Mouse (Mus musculus): ENCODE measurements at regions not wholly inside any gene's neighbourhood (a gene's known extent, or its start where the extent isn't known, plus 50 kb on each side); places are given as distances from the start of the nearest gene placed in this dataset.

GRCm38 (mm10) chr2:117399487-117399886, 56.7 kb upstream of the Rasgrp1 start:
- in situ Hi-C loops (cut with MboI, MseI): no loop called here

GRCm38 (mm10) chr2:117403425-117404175, 60.8 kb upstream of the Rasgrp1 start:
- in situ Hi-C loops (cut with MboI, MseI): loop anchor here (25.0 kb wide), 1 partner anchor 1484 kb away; no protein-coding TSS in a partner anchor

- in situ Hi-C loops (cut with MboI, MseI): loop anchor here (25.0 kb wide), 1 partner anchor 1482 kb away; no protein-coding TSS in a partner anchor
Observed at GRCm38 (mm10) chr2:117405453-117405852, 62.7 kb upstream of the Rasgrp1 start.

DNA sequence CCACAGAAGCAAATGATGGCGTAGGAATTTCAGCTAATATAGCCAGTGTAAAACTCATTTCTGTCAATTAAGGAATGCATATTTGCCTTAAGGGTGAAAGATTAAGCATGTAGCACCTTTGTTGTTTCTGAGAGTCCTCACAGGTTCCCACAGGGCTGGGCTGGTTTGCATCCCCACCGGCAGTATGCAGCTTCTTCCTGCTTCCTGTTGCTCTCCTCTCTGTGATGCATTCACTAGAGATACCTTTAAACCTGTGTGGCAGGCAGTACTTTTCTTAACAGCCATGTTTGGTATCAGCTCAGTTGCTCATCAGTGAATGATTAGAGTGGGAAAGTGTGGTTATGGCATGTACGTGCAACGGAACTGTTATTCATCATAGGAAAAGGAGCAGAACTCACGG, 65.4 kb upstream of the Rasgrp1 start:
- in situ Hi-C loops (cut with MboI, MseI): loop anchor here (25.0 kb wide), 1 partner anchor 1479 kb away; no protein-coding TSS in a partner anchor

- in situ Hi-C loops (cut with MboI, MseI): loop anchor here (10.0 to 25.0 kb wide), 2 partner anchors 67 to 1475 kb away; partner anchors contain the start of gene Rasgrp1
Observed at GRCm38 (mm10) chr2:117412045-117412606, 69.3 kb upstream of the Rasgrp1 start.

- in situ Hi-C loops (cut with MboI, MseI): loop anchor here (10.0 to 25.0 kb wide), 2 partner anchors 73 to 1470 kb away; partner anchors contain the start of gene Rasgrp1
Observed at GRCm38 (mm10) chr2:117417229-117417970, 74.6 kb upstream of the Rasgrp1 start.

GRCm38 (mm10) chr2:117418121-117418615, 75.4 kb upstream of the Rasgrp1 start:
- in situ Hi-C loops (cut with MboI, MseI): loop anchor here (10.0 to 25.0 kb wide), 2 partner anchors 73 to 1469 kb away; partner anchors contain the start of gene Rasgrp1

- in situ Hi-C loops (cut with MboI, MseI): loop anchor here (10.0 to 25.0 kb wide), 2 partner anchors 74 to 1469 kb away; partner anchors contain the start of gene Rasgrp1
Observed at GRCm38 (mm10) chr2:117418711-117419110, 75.9 kb upstream of the Rasgrp1 start.

GRCm38 (mm10) chr2:117421376-117421775, 78.6 kb upstream of the Rasgrp1 start:
- in situ Hi-C loops (cut with MboI, MseI): loop anchor here (25.0 kb wide), 1 partner anchor 1466 kb away; no protein-coding TSS in a partner anchor

DNA sequence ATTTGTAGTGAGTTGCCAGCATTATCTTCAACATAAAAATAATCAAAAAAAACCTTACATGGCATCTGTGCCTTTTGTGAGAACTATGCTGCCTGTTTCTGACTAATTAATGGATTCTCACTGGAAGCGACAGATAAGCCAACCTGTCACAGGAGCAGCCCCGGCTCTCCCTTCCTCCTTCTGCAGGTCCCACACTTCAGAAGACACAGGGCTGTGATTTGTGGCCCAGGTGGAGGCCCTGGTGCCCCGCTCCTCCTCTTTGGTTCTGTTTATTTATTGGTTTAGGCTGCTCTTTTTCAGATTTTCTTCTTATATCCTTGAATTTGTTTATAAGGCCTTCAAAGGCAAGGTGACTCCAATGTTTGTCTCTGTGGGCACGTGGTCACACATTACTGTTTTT, 80.0 kb upstream of the Rasgrp1 start:
- in situ Hi-C loops (cut with MboI, MseI): loop anchor here (25.0 kb wide), 1 partner anchor 1465 kb away; no protein-coding TSS in a partner anchor

DNA sequence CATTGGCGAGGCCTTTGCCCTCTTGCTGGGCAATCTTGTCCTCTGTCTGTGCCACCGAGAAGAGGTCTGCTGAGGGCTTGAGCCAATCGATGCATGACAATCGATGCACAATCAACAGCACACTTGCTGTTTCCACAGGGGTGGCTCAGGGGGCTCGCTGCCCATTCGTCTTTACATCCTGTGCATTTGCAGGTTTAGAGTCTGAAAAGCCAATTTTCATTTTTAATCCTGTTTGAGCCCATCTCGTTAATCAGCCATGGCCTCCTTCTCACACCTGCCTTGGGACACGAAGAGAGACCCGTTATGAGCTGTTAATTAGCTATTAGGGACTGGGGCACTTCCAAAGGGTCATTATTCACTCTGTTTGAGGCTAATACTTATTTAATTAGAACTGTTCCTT, 86.4 kb upstream of the Rasgrp1 start:
- in situ Hi-C loops (cut with MboI, MseI): no loop called here

- in situ Hi-C loops (cut with MboI, MseI): loop anchor here (5.0 kb wide), 1 partner anchor 45 kb away; no protein-coding TSS in a partner anchor
Observed at GRCm38 (mm10) chr2:117432010-117432409, 89.2 kb upstream of the Rasgrp1 start.

- in situ Hi-C loops (cut with MboI, MseI): loop anchor here (5.0 kb wide), 1 partner anchor 46 kb away; no protein-coding TSS in a partner anchor
Observed at GRCm38 (mm10) chr2:117432923-117433322, 90.1 kb upstream of the Rasgrp1 start.

DNA sequence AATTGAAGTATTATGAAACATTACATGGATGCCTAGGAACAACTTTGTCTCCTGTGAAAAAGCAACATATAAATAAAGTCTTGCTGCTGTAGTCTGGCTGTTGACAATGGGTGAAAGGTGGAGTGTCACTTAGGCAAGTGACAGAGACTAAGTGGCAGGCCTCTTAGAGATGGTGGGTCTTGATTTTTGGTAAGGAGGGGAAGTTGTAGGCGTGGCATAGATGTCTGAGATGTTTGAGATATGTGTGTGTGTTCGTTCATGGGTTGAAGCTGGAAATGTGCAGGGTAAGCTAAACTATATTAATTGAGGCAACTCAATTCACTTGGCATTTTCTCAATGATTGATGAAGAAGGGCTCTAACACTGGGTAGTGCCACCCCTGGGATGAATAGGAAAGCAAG, 90.7 kb upstream of the Rasgrp1 start:
- in situ Hi-C loops (cut with MboI, MseI): loop anchor here (5.0 kb wide), 1 partner anchor 46 kb away; no protein-coding TSS in a partner anchor

DNA sequence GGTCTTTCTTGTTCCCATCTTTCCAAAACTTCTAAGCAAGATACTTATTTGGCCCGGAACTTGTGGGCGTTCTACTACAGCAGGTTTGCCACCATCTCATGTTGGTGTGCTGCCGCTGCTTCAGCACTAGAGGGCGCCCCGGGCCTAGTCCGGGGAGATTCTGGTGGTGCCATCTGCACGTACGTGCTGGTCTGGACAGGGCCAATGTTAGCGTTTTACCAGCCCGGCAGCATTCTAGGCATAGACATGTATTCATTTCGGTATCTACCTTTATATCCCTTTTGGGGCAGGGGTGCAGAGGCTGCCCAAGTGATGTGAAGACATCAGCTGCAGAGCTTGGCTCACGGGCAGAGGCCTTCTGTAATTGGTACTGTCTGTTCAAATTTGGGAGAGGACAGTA, 95.3 kb upstream of the Rasgrp1 start:
- in situ Hi-C loops (cut with MboI, MseI): no loop called here

- in situ Hi-C loops (cut with MboI, MseI): no loop called here
Observed at GRCm38 (mm10) chr2:117438586-117439371, 96.0 kb upstream of the Rasgrp1 start.

- in situ Hi-C loops (cut with MboI, MseI): no loop called here
Observed at GRCm38 (mm10) chr2:117439372-117440183, 96.8 kb upstream of the Rasgrp1 start.

DNA sequence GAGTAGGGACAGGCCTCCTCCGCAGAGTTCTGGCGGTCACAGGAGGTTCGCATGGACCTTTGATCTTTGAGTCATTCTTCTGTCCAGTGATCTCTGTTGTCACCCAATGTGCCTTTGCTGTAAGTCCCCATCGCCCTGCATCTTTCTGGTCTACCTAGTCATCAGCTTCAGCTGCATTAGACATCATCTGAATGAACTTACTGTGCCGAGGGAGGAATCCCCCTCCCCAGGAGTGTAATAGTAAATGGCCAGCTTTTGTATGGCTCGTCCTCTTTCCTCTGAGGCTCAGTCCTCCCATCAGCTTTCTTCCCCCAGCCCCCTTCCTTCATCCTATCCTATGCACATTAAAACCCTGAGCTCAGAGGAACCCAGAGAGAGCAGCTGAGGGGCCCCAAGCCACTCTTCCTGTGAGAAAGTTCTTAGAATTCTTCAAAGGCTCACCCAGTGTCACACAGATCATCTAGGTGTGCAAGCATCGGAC, 98.0 kb upstream of the Rasgrp1 start:
- in situ Hi-C loops (cut with MboI, MseI): no loop called here

GRCm38 (mm10) chr2:117442862-117443261, 100.1 kb upstream of the Rasgrp1 start:
- in situ Hi-C loops (cut with MboI, MseI): no loop called here
